Mouse (Mus musculus) limb, embryonic 15.5 days (tissue): Measurements from ENCODE around the gene Cxcl17. TPM values are rescaled to one million over a fixed set of nuclear protein-coding genes. Genes with fewer than 3 reads are reported as not detected.
"Not testable (repeated sequence)": the region's sequence is repeated elsewhere in the genome, so short reads cannot be mapped to it uniquely, and the experiment has no call there.

Experiments used
- ATAC-seq: fragments of 200-750 bp; cut with Nextera tagmentation; 2 replicates; pipeline ENCODE4 v1.8.0; 2017; ENCODE audit warnings: low read depth, moderate TSS enrichment; ENCODE audit not compliant: insufficient number of reproducible peaks, low FRiP score, low TSS enrichment
- H3K27ac ChIP-seq: fragments of 300-500 bp; sonication (generic); 2 replicates; pipeline ENCODE4 v1.5.1; 2015; ENCODE audit warnings: moderate library complexity, mild to moderate bottlenecking, inconsistent platforms
- H3K27me3 ChIP-seq: fragments of 300-500 bp; sonication (generic); 2 replicates; pipeline ENCODE4 v1.6.1; 2015; ENCODE audit warnings: inconsistent platforms
- H3K36me3 ChIP-seq: fragments of 300-500 bp; sonication (generic); 2 replicates; pipeline ENCODE4 v1.6.1; 2015; ENCODE audit warnings: inconsistent platforms
- H3K4me1 ChIP-seq: fragments of 300-500 bp; sonication (generic); 2 replicates; pipeline ENCODE4 v1.6.1; 2015; ENCODE audit warnings: inconsistent platforms
- H3K4me2 ChIP-seq: fragments of 300-500 bp; sonication (generic); 2 replicates; pipeline ENCODE4 v1.6.1; 2015; ENCODE audit warnings: mild to moderate bottlenecking, inconsistent platforms
- H3K4me3 ChIP-seq: fragments of 300-500 bp; sonication (generic); 2 replicates; pipeline ENCODE4 v1.5.1; 2015; ENCODE audit warnings: mild to moderate bottlenecking, inconsistent platforms
- H3K9ac ChIP-seq: fragments of 300-500 bp; sonication (generic); 2 replicates; pipeline ENCODE4 v1.6.1; 2015; ENCODE audit warnings: inconsistent platforms
- H3K9me3 ChIP-seq: fragments of 300-500 bp; sonication (generic); 2 replicates; pipeline ENCODE4 v1.6.1; 2016; ENCODE audit warnings: inconsistent platforms
- WGBS: fragments of 180-500 bp; shearing (Covaris S2); methylation state at CpG from one replicate; pipeline ENCODE4 v1.1.7; 2015; 5-methylcytosine and 5-hydroxymethylcytosine counted together
- polyA plus RNA-seq: library from polyadenylated mRNA; unstranded; fragments of >200 nt; fragmentation: Nextera tagmentation; extraction: Ambion mirVana; gene quantifications from 2 replicates; pipeline ENCODE4 v1.2.1, GENCODE M21; 2015

Cxcl17 gene
- polyA plus RNA-seq, 1 experiment from 2014 or later = 0.20 TPM

DNA sequence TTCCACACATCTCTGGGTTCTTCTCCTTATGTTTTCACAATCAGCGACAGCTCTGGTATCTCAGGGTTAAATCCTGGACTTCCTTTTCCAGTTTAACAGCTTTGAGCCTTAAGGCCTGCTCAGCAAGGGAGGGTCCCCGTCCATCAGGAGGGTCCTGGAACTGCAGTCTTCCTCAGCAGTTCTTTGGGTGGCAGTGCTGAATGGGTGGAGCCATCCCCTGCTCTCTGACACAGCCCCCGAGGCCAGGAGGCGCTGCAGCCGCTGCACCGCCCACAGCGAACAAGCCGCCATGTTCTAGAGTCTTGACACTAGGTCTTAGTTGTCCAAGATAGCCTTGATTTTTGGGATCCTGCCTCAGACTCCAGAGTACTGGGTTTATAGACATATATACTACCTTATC is 6.8 kb upstream of the Cxcl17 start:
- peaks cover 11% of the 10 kb centered on the region; the same call in 1 of the 2 replicates for H3K27me3 ChIP-seq
- no peaks in the 10 kb centered on the region for H3K36me3 ChIP-seq
- no peaks in the 10 kb centered on the region for H3K4me1 ChIP-seq
- no peak overlapping the region for H3K4me2 ChIP-seq
- H3K27ac ChIP-seq = no peak overlapping the region
- no peak for ATAC-seq
- WGBS = 82% methylated on average over 8 of the region's 8 CpGs
- H3K9me3 ChIP-seq = no peaks in the 10 kb centered on the region
- no peak overlapping the region for H3K4me3 ChIP-seq
- no peak overlapping the region for H3K9ac ChIP-seq

DNA sequence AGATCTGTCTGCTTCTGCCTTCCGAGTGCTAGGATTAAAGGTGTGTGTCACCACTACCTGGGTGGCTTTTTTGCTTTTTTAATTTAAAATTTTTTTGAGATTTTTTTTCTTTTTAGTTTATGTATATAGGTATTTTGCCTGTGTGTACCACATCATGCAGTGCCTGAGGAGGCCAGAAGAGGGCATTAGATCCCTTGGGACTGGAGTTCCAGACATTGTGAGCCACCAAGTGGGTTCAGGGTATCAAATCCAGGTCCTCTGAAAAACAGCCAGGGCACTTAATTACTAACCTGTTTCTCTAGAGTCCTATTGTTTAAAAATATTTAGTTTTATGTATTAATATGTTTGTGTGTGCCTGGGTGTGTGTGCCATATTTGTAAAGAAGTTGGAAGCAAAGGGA is 4.9 kb upstream of the Cxcl17 start:
- 74% methylated on average over 1 of the region's 1 CpGs for WGBS
- no peaks in the 10 kb centered on the region for H3K9me3 ChIP-seq
- no peak for ATAC-seq

DNA sequence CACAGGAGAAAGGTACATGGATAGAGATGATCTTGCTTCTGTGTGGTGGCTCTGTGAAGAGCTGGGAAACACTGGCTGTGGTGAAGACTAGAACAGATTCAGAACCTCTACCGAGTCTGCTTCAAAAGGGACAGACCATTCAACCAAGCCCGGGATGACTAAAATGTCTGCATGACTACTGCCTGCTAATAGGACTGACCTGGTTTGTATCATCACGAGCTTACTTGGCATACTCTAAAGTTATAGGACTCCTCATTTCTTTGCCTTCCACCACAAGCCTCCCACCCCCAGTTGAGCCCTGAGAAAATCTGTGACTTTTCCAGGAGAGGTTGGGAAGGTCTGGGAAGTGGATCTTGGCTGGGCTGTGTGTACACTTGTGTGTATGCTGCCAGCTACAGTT is 825 bp downstream of the Cxcl17 start:
- Histone ChIP-seq H3K4me2 (no peak overlapping the region), H3K27ac (no peak overlapping the region), H3K9me3 (no peaks in the 10 kb centered on the region), H3K36me3 (no peaks in the 10 kb centered on the region), H3K9ac (no peak overlapping the region), H3K4me1 (no peaks in the 10 kb centered on the region), H3K4me3 (no peak overlapping the region), H3K27me3 (no peaks in the 10 kb centered on the region)
- ATAC-seq = no peak
- 79% methylated on average over 3 of the region's 3 CpGs for WGBS

More for the DNA sequence above, 4.9 kb upstream of the Cxcl17 start:
- no peak overlapping the region for H3K4me2 ChIP-seq
- H3K36me3 ChIP-seq = no peaks in the 10 kb centered on the region
- no peak overlapping the region for H3K27ac ChIP-seq
- H3K27me3 ChIP-seq = peaks cover 7% of the 10 kb centered on the region; the same call in 1 of the 2 replicates
- H3K9ac ChIP-seq = no peak overlapping the region
- no peaks in the 10 kb centered on the region for H3K4me1 ChIP-seq
- H3K4me3 ChIP-seq = no peak overlapping the region

DNA sequence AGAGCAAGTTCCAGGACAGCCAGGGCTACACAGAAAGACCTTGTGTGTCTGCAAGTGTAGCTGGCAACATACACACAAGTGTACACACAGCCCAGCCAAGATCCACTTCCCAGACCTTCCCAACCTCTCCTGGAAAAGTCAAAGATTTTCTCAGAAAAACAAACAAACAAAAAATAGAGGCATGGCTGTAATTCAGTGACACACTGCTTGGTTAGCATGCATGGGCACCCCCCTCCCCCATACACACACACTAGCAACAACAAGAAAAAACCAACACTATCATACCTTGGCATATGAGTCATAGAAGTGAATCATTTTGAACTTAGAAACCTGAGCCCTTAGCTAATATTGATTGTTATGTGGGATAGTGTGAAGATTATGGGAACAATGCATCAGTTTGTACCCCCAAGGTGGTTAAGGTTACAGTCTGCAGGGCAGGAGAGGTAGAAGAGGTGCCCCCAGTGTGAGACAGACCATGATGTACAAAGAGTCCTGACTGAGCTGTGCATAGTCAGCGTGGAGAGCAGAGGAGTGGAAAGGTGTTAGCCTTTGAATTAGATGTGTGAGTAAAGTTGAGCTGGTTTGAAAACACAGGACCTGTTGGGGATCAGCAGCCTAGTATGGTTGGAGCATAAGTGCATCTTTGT is 1.6 kb downstream of the Cxcl17 start:
- Histone ChIP-seq H3K27me3 (no peaks in the 10 kb centered on the region), H3K27ac (no peak overlapping the region), H3K4me1 (no peaks in the 10 kb centered on the region), H3K4me3 (no peak overlapping the region), H3K9me3 (no peaks in the 10 kb centered on the region), H3K4me2 (no peak overlapping the region), H3K9ac (no peak overlapping the region), H3K36me3 (no peaks in the 10 kb centered on the region)
- 79% methylated on average over 1 of the region's 1 CpGs for WGBS
- ATAC-seq = no peak

DNA sequence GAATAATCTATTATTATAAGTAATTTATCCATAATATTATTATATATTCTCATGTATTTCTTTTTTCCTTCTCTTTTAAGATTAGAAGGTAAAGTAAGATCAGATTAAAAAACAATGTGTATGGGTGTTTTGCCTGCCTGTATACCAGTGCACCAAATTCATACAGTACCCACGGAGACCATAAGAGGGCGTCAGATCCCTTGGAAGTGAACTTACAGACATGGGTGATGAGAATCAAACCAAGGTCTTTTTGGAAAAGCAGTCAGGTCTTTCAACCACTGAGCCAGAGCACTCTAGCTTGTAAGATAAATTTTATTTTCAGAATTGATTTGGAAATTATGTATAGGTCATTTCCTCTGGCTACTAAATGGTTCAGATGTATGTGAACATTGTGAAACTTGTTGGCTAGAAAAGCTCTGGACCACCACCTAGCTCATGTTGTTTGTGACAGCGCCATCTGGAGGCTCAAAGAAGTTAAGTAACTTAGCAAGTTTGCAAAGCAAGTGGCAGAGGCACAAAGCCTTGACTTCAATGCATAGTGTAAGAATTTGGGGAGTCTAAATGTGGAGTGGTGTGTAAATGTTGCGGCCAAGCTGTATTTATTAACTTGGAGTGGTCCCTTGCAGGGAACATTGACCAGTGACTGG is 3.4 kb downstream of the Cxcl17 start:
- no peaks in the 10 kb centered on the region for H3K27me3 ChIP-seq
- H3K9me3 ChIP-seq = no peaks in the 10 kb centered on the region
- no peak overlapping the region for H3K4me2 ChIP-seq
- H3K27ac ChIP-seq = no peak overlapping the region
- H3K4me3 ChIP-seq = no peak overlapping the region
- WGBS = 46% methylated on average over 4 of the region's 4 CpGs
- ATAC-seq = no peak
- no peak overlapping the region for H3K9ac ChIP-seq
- H3K36me3 ChIP-seq = no peaks in the 10 kb centered on the region
- H3K4me1 ChIP-seq = no peaks in the 10 kb centered on the region

DNA sequence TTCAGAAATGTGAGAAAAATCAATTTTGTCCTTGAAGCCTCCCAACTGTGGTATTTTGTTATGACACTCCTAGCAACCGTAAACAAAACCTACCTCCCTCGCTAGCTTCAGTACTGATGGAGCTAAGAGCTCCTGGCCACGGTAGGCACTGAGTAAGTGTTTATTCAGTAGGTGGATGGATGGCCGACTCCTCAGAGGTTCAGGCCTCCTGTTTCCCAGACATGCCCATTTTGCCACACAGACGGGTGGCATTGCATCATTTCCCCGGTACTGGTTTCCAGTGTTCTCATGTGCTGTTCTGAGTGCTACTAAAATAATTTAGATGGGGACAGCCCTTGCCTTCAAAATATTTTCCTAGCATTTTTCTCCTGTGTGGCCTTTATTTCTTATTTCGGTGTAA is 6.2 kb downstream of the Cxcl17 start:
- no peak overlapping the region for H3K4me2 ChIP-seq
- H3K9ac ChIP-seq = no peak overlapping the region
- WGBS = 83% methylated on average over 7 of the region's 7 CpGs
- H3K27me3 ChIP-seq = no peaks in the 10 kb centered on the region
- H3K4me3 ChIP-seq = no peak overlapping the region
- no peak overlapping the region for H3K27ac ChIP-seq
- H3K36me3 ChIP-seq = no peaks in the 10 kb centered on the region
- ATAC-seq = no peak
- no peaks in the 10 kb centered on the region for H3K9me3 ChIP-seq
- peaks cover 11% of the 10 kb centered on the region for H3K4me1 ChIP-seq

DNA sequence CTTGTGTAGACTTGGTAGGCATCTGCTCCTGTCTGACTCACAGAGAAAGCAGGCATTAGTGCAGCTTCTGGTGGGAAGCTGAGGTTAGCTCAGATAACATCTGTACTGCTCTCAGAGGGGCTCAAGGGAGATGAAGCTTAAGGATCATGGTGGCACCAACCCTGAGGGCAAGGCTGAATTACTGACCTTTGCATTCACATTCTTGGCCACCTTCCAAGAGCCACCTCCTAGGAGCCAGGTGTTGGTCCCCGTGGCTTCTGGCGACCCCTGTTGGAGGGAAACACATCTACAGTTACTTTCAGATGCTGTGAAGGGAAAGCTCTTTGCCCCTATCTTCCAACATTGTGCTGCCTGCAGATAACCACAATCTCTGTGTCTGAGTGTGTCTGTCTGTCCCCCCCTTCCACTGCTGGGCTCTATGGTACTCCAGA is 10.0 kb downstream of the Cxcl17 start:
- Histone ChIP-seq H3K9ac (no peak overlapping the region), H3K4me2 (no peak overlapping the region), H3K4me1 (peaks cover 13% of the 10 kb centered on the region), H3K9me3 (no peaks in the 10 kb centered on the region), H3K4me3 (no peak overlapping the region), H3K36me3 (no peaks in the 10 kb centered on the region), H3K27ac (no peak overlapping the region), H3K27me3 (no peaks in the 10 kb centered on the region)
- 0% methylated on average over 2 of the region's 2 CpGs for WGBS
- no peak for ATAC-seq

DNA sequence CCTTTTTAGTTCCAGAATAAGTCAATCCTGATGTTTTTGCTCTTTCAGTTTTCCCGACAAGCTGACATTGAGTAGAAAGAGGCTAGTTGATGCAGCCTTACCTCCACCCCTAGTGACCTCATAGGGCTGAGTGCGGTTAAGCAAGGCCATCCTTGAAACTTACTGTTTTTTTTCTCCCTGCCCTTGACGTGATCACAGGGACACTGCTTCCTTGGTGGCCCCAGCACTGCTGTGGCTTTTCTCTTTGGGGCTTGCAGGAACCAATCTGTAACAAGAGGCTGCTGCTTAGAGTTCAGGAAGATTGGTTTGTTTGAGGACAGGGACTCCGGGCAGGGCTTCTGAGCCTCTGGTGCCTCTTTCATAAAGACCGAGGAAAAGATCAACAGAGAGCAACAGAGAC is 10.7 kb downstream of the Cxcl17 start:
- Histone ChIP-seq H3K9ac (no peak overlapping the region), H3K9me3 (no peaks in the 10 kb centered on the region), H3K4me3 (no peak overlapping the region), H3K4me2 (no peak overlapping the region), H3K27ac (no peak overlapping the region), H3K4me1 (peaks cover 13% of the 10 kb centered on the region), H3K36me3 (no peaks in the 10 kb centered on the region), H3K27me3 (no peaks in the 10 kb centered on the region)
- 28% methylated on average over 5 of the region's 5 CpGs for WGBS
- ATAC-seq = no peak

DNA sequence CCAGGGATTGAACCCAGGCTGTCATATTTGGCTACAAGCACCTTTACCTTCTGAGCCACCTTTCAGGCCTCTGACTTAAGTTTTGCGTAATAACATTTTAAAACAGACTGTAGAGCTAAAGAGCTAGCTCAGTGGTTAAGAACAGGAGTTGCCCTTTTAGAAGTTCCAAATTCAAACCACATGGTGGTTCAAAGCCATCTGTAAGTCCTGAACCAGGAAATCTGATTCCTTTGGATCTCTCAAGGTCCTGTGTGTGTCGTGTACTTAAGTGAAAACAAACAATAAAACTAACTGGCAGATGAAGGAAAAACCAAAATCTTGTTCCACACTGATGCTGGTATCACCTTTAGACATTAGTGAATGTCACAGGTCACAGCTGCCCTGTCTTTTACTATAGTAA is 11.1 kb downstream of the Cxcl17 start:
- no peaks in the 10 kb centered on the region for H3K36me3 ChIP-seq
- no peaks in the 10 kb centered on the region for H3K9me3 ChIP-seq
- no peaks in the 10 kb centered on the region for H3K27me3 ChIP-seq
- H3K4me1 ChIP-seq = peaks cover 15% of the 10 kb centered on the region
- H3K27ac ChIP-seq = no peak overlapping the region
- no peak overlapping the region for H3K4me3 ChIP-seq
- H3K4me2 ChIP-seq = no peak overlapping the region
- H3K9ac ChIP-seq = no peak overlapping the region
- WGBS = 27% methylated on average over 2 of the region's 2 CpGs
- no peak for ATAC-seq

DNA sequence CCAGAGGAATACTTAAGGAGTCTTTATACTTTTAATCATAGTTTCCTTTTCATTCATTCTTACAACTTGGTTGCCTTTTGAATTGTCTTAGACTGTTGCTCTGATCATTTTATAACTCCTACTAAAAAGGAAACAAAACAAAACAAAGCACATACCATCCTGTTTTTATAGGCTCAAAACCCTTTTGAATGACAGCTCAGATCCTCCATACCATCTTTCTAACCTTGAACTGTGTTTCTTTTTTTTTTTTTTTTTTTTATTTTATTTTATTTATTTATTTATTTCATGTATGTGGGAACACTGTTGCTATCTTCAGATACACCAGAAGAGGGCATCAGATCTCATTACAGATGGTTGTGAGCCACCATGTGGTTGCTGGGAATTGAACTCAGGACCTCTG is 13.7 kb downstream of the Cxcl17 start:
- not testable (repeated sequence) for H3K36me3 ChIP-seq, H3K27ac ChIP-seq, ATAC-seq, H3K4me3 ChIP-seq, H3K4me2 ChIP-seq, H3K9me3 ChIP-seq, H3K9ac ChIP-seq, H3K27me3 ChIP-seq
- H3K4me1 ChIP-seq = peaks cover 30% of the 10 kb centered on the region

DNA sequence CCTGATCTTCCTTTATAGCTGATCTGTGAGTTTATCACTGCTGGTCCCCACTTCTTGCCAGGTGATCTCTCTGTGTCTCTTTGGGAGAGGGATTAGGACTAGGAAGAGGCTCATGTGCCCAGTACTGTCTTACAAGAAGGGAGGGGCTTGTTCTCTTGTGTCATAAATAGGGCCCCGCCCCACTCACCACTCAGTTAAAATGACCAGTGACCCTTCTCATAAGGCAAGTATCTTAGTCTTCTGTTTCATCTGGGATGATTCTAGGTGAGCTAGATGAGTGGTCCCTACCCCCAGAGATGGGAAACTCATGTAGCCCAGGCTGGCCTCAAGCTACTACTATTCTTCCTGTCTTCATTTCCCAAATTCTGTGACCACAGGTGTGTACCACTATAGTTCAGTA is 14.1 kb downstream of the Cxcl17 start, which contains the start of gene Lipe:
Gene Lipe, minus strand, starts transcription at position 101 of the 400 bp plus-strand sequence.
- H3K9ac ChIP-seq = no peak within 1 kb of the TSS
- no peak within 1 kb of the TSS for H3K4me2 ChIP-seq
- no peaks in the 10 kb centered on the region for H3K27me3 ChIP-seq
- H3K4me3 ChIP-seq = no peak within 1 kb of the TSS
- no peaks in the 10 kb centered on the region for H3K9me3 ChIP-seq
- 96% methylated on average over 1 of the region's 1 CpGs for WGBS
- no peak for ATAC-seq
- peaks cover 34% of the 10 kb centered on the region for H3K4me1 ChIP-seq
- H3K36me3 ChIP-seq = no peaks in the 10 kb centered on the region
- H3K27ac ChIP-seq = no peak within 1 kb of the TSS

DNA sequence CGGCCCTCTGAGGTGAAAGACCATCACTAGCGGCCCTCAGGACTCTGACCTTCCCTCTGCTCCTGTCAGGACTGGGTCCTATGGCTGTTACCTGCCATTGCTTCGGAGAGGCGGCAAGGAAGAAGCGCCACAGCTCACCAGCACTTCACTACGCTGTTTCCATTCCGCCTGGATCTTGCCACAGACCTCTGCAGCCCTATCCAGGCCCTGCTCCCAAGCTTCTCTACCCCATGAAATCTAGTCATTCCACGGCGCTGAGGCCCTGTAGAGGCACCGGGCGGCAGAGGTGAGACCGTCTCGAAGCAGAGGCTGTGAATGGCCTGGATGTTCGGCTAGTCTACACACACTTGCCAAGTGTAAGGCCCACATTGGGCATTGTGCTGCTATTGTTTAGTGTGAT is 16.1 kb downstream of the Cxcl17 start:
- Histone ChIP-seq H3K4me2 (no peak overlapping the region), H3K4me1 (peaks cover 29% of the 10 kb centered on the region), H3K9ac (no peak overlapping the region), H3K36me3 (no peaks in the 10 kb centered on the region), H3K9me3 (no peaks in the 10 kb centered on the region), H3K27me3 (no peaks in the 10 kb centered on the region), H3K27ac (peak overlapping the region; percentile 68), H3K4me3 (peak overlapping the region; percentile 69)
- 89% methylated on average over 14 of the region's 14 CpGs for whole genome bisulfite sequencing
- no peak for ATAC-seq
